Mouse (Mus musculus) heart, embryonic 11.5 days (tissue): ENCODE data around the gene Birc2. TPM values are rescaled to one million over a fixed set of nuclear protein-coding genes. Genes with fewer than 3 reads are reported as not detected.

ENCODE experiments used
- ATAC-seq: fragments of 200-750 bp; cut with Nextera tagmentation; replicated peaks from 2 replicates; pipeline ENCODE4 v1.8.0; 2017; ENCODE audit warnings: moderate library complexity; ENCODE audit not compliant: insufficient number of reproducible peaks, low FRiP score, low TSS enrichment
- H3K27ac ChIP-seq: fragments of 300-500 bp; sonication (generic); 2 replicates; pipeline ENCODE4 v1.5.1; 2014; ENCODE audit warnings: mild to moderate bottlenecking, low read depth, low read length
- H3K27me3 ChIP-seq: fragments of 300-500 bp; sonication (generic); 2 replicates; pipeline ENCODE4 v1.6.1; 2014; ENCODE audit warnings: mild to moderate bottlenecking, low read length, mixed read lengths; ENCODE audit not compliant: control insufficient read depth, insufficient read depth
- H3K36me3 ChIP-seq: fragments of 300-500 bp; sonication (generic); 2 replicates; pipeline ENCODE4 v1.6.1; 2014; ENCODE audit warnings: mild to moderate bottlenecking, low read length, moderate library complexity, mixed read lengths; ENCODE audit not compliant: control insufficient read depth, insufficient read depth
- H3K4me1 ChIP-seq: fragments of 300-500 bp; sonication (generic); 2 replicates; pipeline ENCODE4 v1.6.1; 2014; ENCODE audit warnings: low read length; ENCODE audit not compliant: control insufficient read depth, insufficient read depth
- H3K4me2 ChIP-seq: fragments of 300-500 bp; sonication (generic); 2 replicates; pipeline ENCODE4 v1.6.1; 2014; ENCODE audit warnings: mild to moderate bottlenecking, moderate library complexity
- H3K4me3 ChIP-seq: fragments of 300-500 bp; sonication (generic); 2 replicates; pipeline ENCODE4 v1.5.1; 2014; ENCODE audit warnings: low read depth, low read length
- H3K9ac ChIP-seq: fragments of 300-500 bp; sonication (generic); 2 replicates; pipeline ENCODE4 v1.6.1; 2014; ENCODE audit warnings: mild to moderate bottlenecking, low read depth, low read length, moderate library complexity
- H3K9me3 ChIP-seq: fragments of 300-500 bp; sonication (generic); replicated peaks from 2 replicates; pipeline ENCODE4 v1.6.1; 2016; ENCODE audit warnings: low read length; ENCODE audit not compliant: control insufficient read depth
- WGBS: fragments of 180-500 bp; shearing (Covaris S2); extraction: QIAGEN DNeasy Blood & Tissue Kit; methylation state at CpG from one replicate; pipeline ENCODE4 v1.1.7; 2014; ENCODE audit not compliant: insufficient replicate concordance; 5-methylcytosine and 5-hydroxymethylcytosine counted together
- polyA plus RNA-seq: library from polyadenylated mRNA; unstranded; fragments of >200 nt; fragmentation: Nextera tagmentation; extraction: Ambion mirVana; gene quantifications from 2 replicates; pipeline ENCODE4 v1.2.1, GENCODE M21; 2014

Birc2 gene
- polyA plus RNA-seq, 1 experiment from 2014 or later = 28.1 TPM

- Histone ChIP-seq H3K36me3 (peaks cover 14% of the 10 kb centered on the region), H3K27ac (no peak overlapping the region), H3K27me3 (no peaks in the 10 kb centered on the region), H3K4me3 (no peak overlapping the region), H3K4me1 (peaks cover 16% of the 10 kb centered on the region), H3K9ac (no peak overlapping the region), H3K4me2 (no peak overlapping the region), H3K9me3 (no peaks in the 10 kb centered on the region)
- WGBS = 83% methylated on average over 3 of the region's 3 CpGs
- ATAC-seq = no peak
These were observed 60.9 kb downstream of the Birc2 start for GRCm38 (mm10) chr9:7775986-7776385.

- peaks cover 14% of the 10 kb centered on the region for H3K36me3 ChIP-seq
These were observed 61.9 kb downstream of the Birc2 start for GRCm38 (mm10) chr9:7775011-7775410.

DNA sequence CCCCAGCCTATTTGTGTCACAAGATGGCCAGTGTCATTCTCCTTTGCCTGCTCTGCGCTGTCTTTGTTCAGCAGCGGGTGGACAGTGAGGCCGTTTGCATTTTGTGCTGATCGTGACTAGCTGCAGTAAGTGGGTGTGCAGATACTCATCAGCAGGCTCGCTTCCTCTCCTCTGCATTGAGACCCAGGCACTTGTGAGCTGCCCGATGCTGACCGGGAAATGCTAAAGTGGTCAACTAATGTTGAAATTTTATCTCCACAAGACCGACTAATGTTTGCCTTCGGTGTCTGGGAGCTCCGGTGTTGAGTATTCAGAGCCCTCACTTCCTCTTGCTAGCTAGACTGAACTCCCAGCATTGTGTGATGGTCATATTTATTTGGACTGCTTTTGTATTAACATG is 62.3 kb downstream of the Birc2 start:
- Histone ChIP-seq H3K9ac (no peak overlapping the region), H3K9me3 (no peaks in the 10 kb centered on the region), H3K27ac (no peak overlapping the region), H3K4me2 (no peak overlapping the region), H3K4me3 (no peak overlapping the region), H3K4me1 (peaks cover 25% of the 10 kb centered on the region), H3K36me3 (peaks cover 14% of the 10 kb centered on the region), H3K27me3 (no peaks in the 10 kb centered on the region)
- ATAC-seq = no peak
- 61% methylated on average over 10 of the region's 10 CpGs for WGBS

More at GRCm38 (mm10) chr9:7775011-7775410, 61.9 kb downstream of the Birc2 start:
- peaks cover 21% of the 10 kb centered on the region for H3K4me1 ChIP-seq
- 93% methylated on average over 2 of the region's 2 CpGs for WGBS
- no peak for ATAC-seq
- no peaks in the 10 kb centered on the region for H3K27me3 ChIP-seq
- no peak overlapping the region for H3K9ac ChIP-seq
- no peaks in the 10 kb centered on the region for H3K9me3 ChIP-seq
- H3K4me2 ChIP-seq = no peak overlapping the region
- no peak overlapping the region for H3K27ac ChIP-seq
- H3K4me3 ChIP-seq = no peak overlapping the region

- no peak overlapping the region for H3K4me2 ChIP-seq
- no peak overlapping the region for H3K9ac ChIP-seq
- peaks cover 25% of the 10 kb centered on the region for H3K4me1 ChIP-seq
- no peaks in the 10 kb centered on the region for H3K27me3 ChIP-seq
- WGBS = 90% methylated on average over 5 of the region's 5 CpGs
- no peak for ATAC-seq
- no peak overlapping the region for H3K4me3 ChIP-seq
- H3K9me3 ChIP-seq = no peaks in the 10 kb centered on the region
- no peak overlapping the region for H3K27ac ChIP-seq
- H3K36me3 ChIP-seq = peaks cover 17% of the 10 kb centered on the region; the same call in 1 of the 2 replicates
These were observed 63.2 kb downstream of the Birc2 start for GRCm38 (mm10) chr9:7773686-7774085.

DNA sequence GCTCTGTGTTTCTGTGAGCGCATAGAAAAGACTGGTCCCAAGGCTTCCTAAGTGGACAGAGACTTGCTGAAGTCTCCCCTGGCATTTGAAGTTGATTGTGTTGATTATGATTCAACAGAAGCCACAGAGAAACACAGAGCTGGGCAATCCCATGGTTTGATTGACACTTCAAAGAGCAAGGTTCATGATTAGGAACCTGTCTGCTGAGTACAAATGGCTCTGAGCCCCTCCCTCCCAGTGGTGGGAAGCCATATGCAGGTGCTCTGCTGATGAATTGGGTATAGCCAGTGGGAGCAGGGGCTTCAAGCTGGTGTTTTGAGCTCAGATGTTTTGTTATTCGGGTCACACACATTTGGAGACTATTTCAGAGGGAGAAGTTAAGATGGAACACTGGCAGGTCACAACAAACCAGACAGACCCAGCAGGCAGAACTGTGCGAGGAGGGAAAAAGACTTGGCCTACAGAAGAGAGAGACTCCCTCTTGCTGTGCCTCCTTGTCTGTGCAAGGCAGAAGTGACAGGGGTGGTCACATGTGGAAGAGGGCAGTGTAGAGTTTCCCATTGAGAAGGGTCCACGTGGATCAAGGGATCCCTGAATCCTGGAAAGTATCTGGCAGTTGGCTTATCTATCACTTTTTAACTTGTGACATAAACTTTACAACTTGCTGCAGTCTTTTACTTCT is 64.0 kb downstream of the Birc2 start:
- peaks cover 20% of the 10 kb centered on the region; the same call in 1 of the 2 replicates for H3K36me3 ChIP-seq
- no peaks in the 10 kb centered on the region for H3K9me3 ChIP-seq
- no peaks in the 10 kb centered on the region for H3K27me3 ChIP-seq
- 79% methylated on average over 4 of the region's 4 CpGs for WGBS
- peaks cover 27% of the 10 kb centered on the region for H3K4me1 ChIP-seq
- H3K9ac ChIP-seq = no peak overlapping the region
- H3K4me3 ChIP-seq = no peak overlapping the region
- H3K27ac ChIP-seq = no peak overlapping the region
- no peak for ATAC-seq
- no peak overlapping the region for H3K4me2 ChIP-seq

DNA sequence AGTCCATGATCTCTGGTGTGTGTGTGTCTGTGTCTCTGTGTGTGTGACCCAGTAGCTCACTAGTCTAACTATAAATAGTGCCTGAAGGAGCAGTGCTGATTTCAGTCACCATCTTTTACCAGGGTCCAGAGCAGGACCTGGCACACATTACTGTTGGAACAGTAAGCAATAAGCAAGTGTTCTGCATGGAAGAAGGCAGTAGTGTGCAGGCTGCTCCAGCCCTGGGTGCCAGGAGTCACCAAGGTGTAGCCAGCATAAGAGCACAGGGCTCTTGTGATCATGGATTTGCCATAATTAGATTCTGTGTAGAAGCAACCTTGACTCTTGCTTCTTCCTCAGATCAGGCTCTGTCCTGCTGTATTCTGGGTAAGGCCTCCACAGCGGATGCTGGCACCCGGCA is 64.5 kb downstream of the Birc2 start:
- no peak overlapping the region for H3K4me3 ChIP-seq
- no peaks in the 10 kb centered on the region for H3K27me3 ChIP-seq
- H3K36me3 ChIP-seq = peaks cover 17% of the 10 kb centered on the region; the same call in 1 of the 2 replicates
- no peak overlapping the region for H3K27ac ChIP-seq
- no peak for ATAC-seq
- no peak overlapping the region for H3K9ac ChIP-seq
- H3K4me1 ChIP-seq = peaks cover 33% of the 10 kb centered on the region
- H3K9me3 ChIP-seq = no peaks in the 10 kb centered on the region
- H3K4me2 ChIP-seq = no peak overlapping the region
- 81% methylated on average over 2 of the region's 2 CpGs for WGBS

GRCm38 (mm10) chr9:7769491-7769890 is 67.4 kb downstream of the Birc2 start:
- Histone ChIP-seq H3K4me3 (no peak overlapping the region), H3K4me1 (peaks cover 38% of the 10 kb centered on the region), H3K27ac (no peak overlapping the region), H3K9ac (no peak overlapping the region), H3K27me3 (no peaks in the 10 kb centered on the region), H3K9me3 (no peaks in the 10 kb centered on the region), H3K36me3 (peaks cover 16% of the 10 kb centered on the region; the same call in 1 of the 2 replicates), H3K4me2 (no peak overlapping the region)
- no peak for ATAC-seq
- WGBS = 74% methylated on average over 5 of the region's 5 CpGs

- no peaks in the 10 kb centered on the region for H3K27me3 ChIP-seq
- H3K9ac ChIP-seq = no peak overlapping the region
- ATAC-seq = no peak
- H3K36me3 ChIP-seq = peaks cover 14% of the 10 kb centered on the region; the same call in 1 of the 2 replicates
- WGBS = 66% methylated on average over 4 of the region's 4 CpGs
- H3K4me3 ChIP-seq = no peak overlapping the region
- peaks cover 36% of the 10 kb centered on the region for H3K4me1 ChIP-seq
- H3K27ac ChIP-seq = no peak overlapping the region
- no peaks in the 10 kb centered on the region for H3K9me3 ChIP-seq
- H3K4me2 ChIP-seq = no peak overlapping the region
These were observed 67.8 kb downstream of the Birc2 start for GRCm38 (mm10) chr9:7769081-7769480.
